Mouse (Mus musculus) liver, embryonic 12.5 days (tissue): Measurements from ENCODE around the gene Eps8l1. TPM values are rescaled to one million over a fixed set of nuclear protein-coding genes. Genes with fewer than 3 reads are reported as not detected.

Experiments used
- microRNA-seq: library from miRNA; unstranded; fragments of <30 nt; microRNA quantifications from one replicate; pipeline ENCODE4, GENCODE M21; 2017
- polyA plus RNA-seq: library from polyadenylated mRNA; unstranded; fragments of >200 nt; fragmentation: Nextera tagmentation; extraction: Ambion mirVana; gene quantifications from 2 replicates; pipeline ENCODE4 v1.2.1, GENCODE M21; 2016

Gene Eps8l1
- polyA plus RNA-seq, 1 experiment from 2014 or later: 1.3 TPM

Small RNA genes lying within 50 kb of the gene (microRNA-seq; reads per million reads assigned to microRNA genes)
- gene Gm24605: not detected

Other genes starting within 250 kb of the Eps8l1 start
- 0.10 and 0.14 TPM in 2 replicates for gene Lilra5, start 222.9 kb upstream of the Eps8l1 start, polyA plus RNA-seq
- not detected in 2 replicates for gene Ncr1, start 123.0 kb upstream of the Eps8l1 start, polyA plus RNA-seq
- 5.0 and 5.5 TPM in 2 replicates for gene Gp6, start 62.9 kb upstream of the Eps8l1 start, polyA plus RNA-seq
- 9.8 and 10.4 TPM in 2 replicates for gene Rdh13, start 15.0 kb upstream of the Eps8l1 start, polyA plus RNA-seq
- 41.1 and 42.9 TPM in 2 replicates for gene Ppp1r12c, start 41.0 kb downstream of the Eps8l1 start, polyA plus RNA-seq
- gene Tnnt1, start 55.7 kb downstream of the Eps8l1 start, polyA plus RNA-seq: 13.7 and 17.9 TPM in 2 replicates
- gene Tnni3, start 63.6 kb downstream of the Eps8l1 start, polyA plus RNA-seq: 1.7 and 1.8 TPM in 2 replicates
- 0.24 and 0.26 TPM in 2 replicates for gene Dnaaf3, start 71.8 kb downstream of the Eps8l1 start, polyA plus RNA-seq
- 0.84 and 1.3 TPM in 2 replicates for gene Syt5, start 86.9 kb downstream of the Eps8l1 start, polyA plus RNA-seq
- not detected in 2 replicates for gene Ptprh, start 143.4 kb downstream of the Eps8l1 start, polyA plus RNA-seq
- 25.7 and 26.1 TPM in 2 replicates for gene Tmem86b, start 170.7 kb downstream of the Eps8l1 start, polyA plus RNA-seq
- gene Ppp6r1, start 198.3 kb downstream of the Eps8l1 start, polyA plus RNA-seq: 12.0 and 12.7 TPM in 2 replicates
- gene Hspbp1, start 224.4 kb downstream of the Eps8l1 start, polyA plus RNA-seq: 90.8 and 95.6 TPM in 2 replicates
- gene Brsk1, start 229.9 kb downstream of the Eps8l1 start, polyA plus RNA-seq: 0.19 and 0.29 TPM in 2 replicates